Mouse (Mus musculus) small intestine, adult 2 months (tissue): ENCODE results near the gene Leprot.
A peak's percentile ranks its signal among the peaks of the same experiment; 100 is the strongest.

Experiments used
- CTCF ChIP-seq: fragments of 200-500 bp; IDR thresholded peaks from 2 replicates; pipeline ENCODE4 v1.5.1; 2012; ENCODE audit warnings: low read depth, mild to moderate bottlenecking, control low read depth, inconsistent platforms, low read length, moderate library complexity, mixed read lengths; ENCODE audit not compliant: insufficient replicate concordance, insufficient read length; ENCODE audit errors: extremely low read depth
- POLR2A ChIP-seq: fragments of 200-500 bp; IDR thresholded peaks from 2 replicates; pipeline ENCODE4 v1.6.1; 2012; ENCODE audit warnings: low read depth, mild to moderate bottlenecking, control low read depth, inconsistent platforms, low read length, moderate library complexity

DNA sequence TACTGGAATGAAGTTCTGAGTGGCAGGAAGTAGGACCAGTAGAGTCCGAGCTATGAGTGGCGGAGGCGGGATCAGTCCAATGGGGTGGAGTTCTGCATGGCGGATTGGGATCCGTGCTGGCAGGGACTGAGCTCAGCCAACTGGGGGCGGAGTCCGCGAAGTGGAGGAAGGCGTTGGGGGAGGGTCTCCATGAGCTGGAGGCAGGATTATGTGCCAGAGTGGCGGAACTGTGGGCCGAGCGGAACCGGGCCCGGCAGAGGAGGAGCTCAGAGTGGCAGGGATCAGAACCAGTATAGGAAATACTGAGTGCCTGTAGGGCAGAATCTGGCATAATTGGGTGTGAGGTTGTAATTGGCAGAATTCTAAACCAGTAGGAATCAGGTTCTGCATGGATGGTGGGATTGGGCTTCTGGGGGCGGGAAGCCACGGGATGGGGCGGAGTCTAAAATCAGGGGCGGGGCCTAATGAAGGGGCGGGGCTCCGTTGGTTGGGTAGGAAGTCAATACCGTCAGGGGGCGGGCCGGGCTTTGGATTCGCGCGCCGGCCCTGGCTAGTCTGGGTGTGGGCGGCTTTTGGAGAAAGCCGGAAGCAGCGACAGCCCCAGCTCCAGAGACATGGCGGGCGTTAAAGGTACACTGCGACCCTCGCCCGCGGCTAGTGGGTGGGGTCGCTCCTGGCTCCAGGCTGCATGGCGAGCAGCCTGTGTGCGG is at the start of gene Leprot:
- TF ChIP-seq POLR2A, result peak; percentile 62; the same call in 1 of the 2 replicates
- TF ChIP-seq CTCF, result no peak
